Comparison of ENCODE assay signal across 9 mouse cellular contexts in the genomic region with DNA sequence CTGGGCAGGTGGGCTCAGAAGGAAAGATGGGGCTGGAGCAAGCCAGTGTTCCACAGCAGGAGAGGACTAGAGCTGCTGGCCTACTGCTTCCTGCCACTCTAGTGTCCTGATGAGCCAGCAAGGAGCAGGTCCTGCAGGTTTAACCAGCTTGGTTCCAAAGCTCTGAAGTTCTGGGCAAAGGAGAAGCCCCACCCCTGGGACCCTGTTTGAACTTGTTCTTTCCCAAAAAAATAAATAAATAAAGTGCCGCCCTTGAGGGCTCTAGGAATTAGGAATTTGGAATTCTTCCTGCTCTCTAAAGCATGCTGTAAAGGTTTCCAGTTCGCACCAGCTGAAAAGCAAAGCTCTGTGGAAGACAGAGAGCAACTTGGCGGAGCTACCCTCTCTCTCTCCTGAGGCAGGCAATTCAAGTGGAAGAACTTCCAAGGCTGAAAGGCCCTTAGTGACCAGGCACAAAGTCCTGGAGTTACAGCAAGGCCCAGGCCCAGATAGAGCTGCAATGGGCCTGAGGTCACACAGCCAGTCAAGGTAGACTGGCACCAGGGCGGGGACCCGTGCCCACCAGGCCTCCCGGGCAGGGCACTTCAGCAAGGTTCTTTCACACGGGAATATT. TPM values are rescaled to one million over a fixed set of nuclear protein-coding genes. Genes with fewer than 3 reads are reported as not detected.
DNase-seq lines count a peak whose midpoint lies in the region; ATAC-seq and TF ChIP-seq lines count a peak whose summit lies in the region.
"Had no signal": no experiment of that assay in that cellular context is flagged by ENCODE, and none has a peak within 500 bp of the region (broad histone marks: within the 10 kb centered on the region; RNA-seq: fewer than 3 reads in every experiment).

No protein-coding gene starts in this region.

- no peak overlapping the region for H3K4me2 ChIP-seq in hindbrain, postnatal 0 days (ENCODE audit: low read depth, low read length)
- no peak overlapping the region for H3K4me2 ChIP-seq in hindbrain, embryonic 14.5 days (replicated peaks)
- no peak overlapping the region for H3K4me2 ChIP-seq in embryonic facial prominence, embryonic 14.5 days (ENCODE audit: low read depth, low read length)
- 0 out of 2 replicates have a peak overlapping the region, but pooled peaks have one; percentile 7 for H3K4me2 ChIP-seq in kidney, embryonic 16.5 days (replicated peaks; ENCODE audit: low read depth, low read length)
- H3K4me2 ChIP-seq: liver, embryonic 13.5 days had no signal

- H3K4me1 ChIP-seq in hindbrain, postnatal 0 days (ENCODE audit: insufficient read depth, low read length), result peaks cover 9% of the 10 kb centered on the region; the same call in 1 of the 2 replicates
- peaks cover 6% of the 10 kb centered on the region; the same call in 1 of the 2 replicates for H3K4me1 ChIP-seq in hindbrain, embryonic 14.5 days (replicated peaks; ENCODE audit: control insufficient read depth, insufficient read depth, low read length)
- peaks cover 50% of the 10 kb centered on the region for H3K4me1 ChIP-seq in embryonic facial prominence, embryonic 14.5 days (ENCODE audit: control insufficient read depth, insufficient read depth, low read length)
- peaks cover 68% of the 10 kb centered on the region for H3K4me1 ChIP-seq in kidney, embryonic 16.5 days (ENCODE audit: insufficient read depth, low read length)

- no peak for TF ChIP-seq CTCF in hindbrain, postnatal 0 days (IDR thresholded peaks at IDR 0.05; ENCODE audit: low read depth)

- ATAC-seq in hindbrain, postnatal 0 days, result peak; percentile 22; the same call in 1 of the 2 replicates
- no peak for ATAC-seq in hindbrain, embryonic 14.5 days (ENCODE audit: low FRiP score)
- peak; percentile 74 for ATAC-seq in embryonic facial prominence, embryonic 14.5 days (ENCODE audit: low read depth)
- peak; percentile 40 for ATAC-seq in kidney, embryonic 16.5 days (ENCODE audit: low FRiP score, low TSS enrichment)

- intact Hi-C loops in gastrocnemius, postnatal 14 days (cut with DNase I; ENCODE audit: low total_unique reads), result no loop called here

- H3K36me3 ChIP-seq in hindbrain, postnatal 0 days (ENCODE audit: insufficient read depth, low read length), result no peaks in the 10 kb centered on the region
- no peaks in the 10 kb centered on the region for H3K36me3 ChIP-seq in hindbrain, embryonic 14.5 days (replicated peaks; ENCODE audit: control insufficient read depth, insufficient read depth)
- H3K36me3 ChIP-seq in embryonic facial prominence, embryonic 14.5 days (ENCODE audit: control insufficient read depth, insufficient read depth, low read length), result no peaks in the 10 kb centered on the region
- no peaks in the 10 kb centered on the region for H3K36me3 ChIP-seq in kidney, embryonic 16.5 days (ENCODE audit: insufficient read depth, low read length)
- H3K36me3 ChIP-seq: liver, embryonic 13.5 days had no signal

- DNase-seq in hindbrain, postnatal 0 days (ENCODE audit: low spot score), result no peak
- no peak for DNase-seq in hindbrain, embryonic 14.5 days (ENCODE audit: low spot score)
- DNase-seq in embryonic facial prominence, embryonic 14.5 days (ENCODE audit: low spot score), result peak; percentile 90
- peak; percentile 86 for DNase-seq in lung, postnatal 25 days (ENCODE audit: low spot score)
- DNase-seq in liver, result no peak
- no peak for DNase-seq in gastrocnemius, postnatal 14 days
- DNase-seq: liver, embryonic 13.5 days; thymus, postnatal 14 days had no signal

- H3K27ac ChIP-seq in hindbrain, postnatal 0 days, result peak overlapping the region; percentile 12
- no peak overlapping the region for H3K27ac ChIP-seq in hindbrain, embryonic 14.5 days
- H3K27ac ChIP-seq in embryonic facial prominence, embryonic 14.5 days (replicated peaks; ENCODE audit: low read depth, low read length), result peak overlapping the region; percentile 78
- H3K27ac ChIP-seq in kidney, embryonic 16.5 days (ENCODE audit: low read length), result peak overlapping the region; percentile 88
- H3K27ac ChIP-seq: liver, embryonic 13.5 days had no signal

- H3K9me3 ChIP-seq in hindbrain, postnatal 0 days (ENCODE audit: low read length), result no peaks in the 10 kb centered on the region
- H3K9me3 ChIP-seq in hindbrain, embryonic 14.5 days (ENCODE audit: control insufficient read depth, low read length), result no peaks in the 10 kb centered on the region
- H3K9me3 ChIP-seq in embryonic facial prominence, embryonic 14.5 days (ENCODE audit: control insufficient read depth, low read length), result no peaks in the 10 kb centered on the region
- no peaks in the 10 kb centered on the region for H3K9me3 ChIP-seq in kidney, embryonic 16.5 days (ENCODE audit: low read length)
- H3K9me3 ChIP-seq: liver, embryonic 13.5 days had no signal

- WGBS in hindbrain, postnatal 0 days, result 56% methylated on average over 7 of the region's 7 CpGs
- WGBS in hindbrain, embryonic 14.5 days, result 75% methylated on average over 7 of the region's 7 CpGs
- WGBS in embryonic facial prominence, embryonic 14.5 days, result 55% methylated on average over 7 of the region's 7 CpGs
- WGBS in kidney, embryonic 16.5 days, result 55% methylated on average over 7 of the region's 7 CpGs

- H3K9ac ChIP-seq in hindbrain, postnatal 0 days (replicated peaks; ENCODE audit: low read length), result no peak overlapping the region
- H3K9ac ChIP-seq in hindbrain, embryonic 14.5 days, result no peak overlapping the region
- no peak overlapping the region; the same call in 1 of the 2 replicates for H3K9ac ChIP-seq in embryonic facial prominence, embryonic 14.5 days (ENCODE audit: low read depth, low read length)
- H3K9ac ChIP-seq in kidney, embryonic 16.5 days (replicated peaks; ENCODE audit: low read length), result peak overlapping the region; percentile 20; the same call in 1 of the 2 replicates
- H3K9ac ChIP-seq: liver, embryonic 13.5 days had no signal

- H3K27me3 ChIP-seq in hindbrain, postnatal 0 days (ENCODE audit: insufficient read depth, low read length), result no peaks in the 10 kb centered on the region
- H3K27me3 ChIP-seq in hindbrain, embryonic 14.5 days (ENCODE audit: control insufficient read depth, insufficient read depth, low read length), result no peaks in the 10 kb centered on the region
- H3K27me3 ChIP-seq in embryonic facial prominence, embryonic 14.5 days (replicated peaks; ENCODE audit: control insufficient read depth, insufficient read depth, low read length), result no peaks in the 10 kb centered on the region
- H3K27me3 ChIP-seq in kidney, embryonic 16.5 days (ENCODE audit: insufficient read depth, low read length), result no peaks in the 10 kb centered on the region
- H3K27me3 ChIP-seq: liver, embryonic 13.5 days had no signal

- H3K4me3 ChIP-seq in hindbrain, postnatal 0 days (ENCODE audit: low read length), result no peak overlapping the region
- no peak overlapping the region for H3K4me3 ChIP-seq in hindbrain, embryonic 14.5 days (replicated peaks; ENCODE audit: low read length)
- H3K4me3 ChIP-seq in embryonic facial prominence, embryonic 14.5 days (ENCODE audit: low read depth, low read length), result no peak overlapping the region
- H3K4me3 ChIP-seq in kidney, embryonic 16.5 days (ENCODE audit: low read length), result no peak overlapping the region
- H3K4me3 ChIP-seq: liver, embryonic 13.5 days had no signal

RNA-seq across cellular contexts. Expression of gene Tspan9, which starts 38.6 kb away (rescaled TPM):
- total RNA-seq in hindbrain, postnatal 0 days (2014; rRNA removed), result 177 and 266 TPM in 2 replicates
- 70.1 and 73.8 TPM in 2 replicates for polyA plus RNA-seq in hindbrain, postnatal 0 days (2015; fragmentation: Nextera tagmentation; extraction: Ambion mirVana)
- polyA plus RNA-seq in hindbrain, embryonic 14.5 days (2014; fragmentation: Nextera tagmentation; extraction: Ambion mirVana), result 41.3 and 43.4 TPM in 2 replicates
- polyA plus RNA-seq in embryonic facial prominence, embryonic 14.5 days (2014; fragmentation: Nextera tagmentation; extraction: Ambion mirVana), result 130 and 151 TPM in 2 replicates
- polyA plus RNA-seq in kidney, embryonic 16.5 days (2015; fragmentation: Nextera tagmentation; extraction: Ambion mirVana), result 140 and 147 TPM in 2 replicates
- 10 to 100 TPM; 45.6 to 71.6 TPM for total RNA-seq in gastrocnemius, postnatal 14 days (2021)

Comparison
In these comparisons a context has a peak if more than half of its experiments do, and no peak if none do; other contexts are left out.
1. DNase-seq: peak in embryonic facial prominence, embryonic 14.5 days (single experiment) and lung, postnatal 25 days (single experiment); none in hindbrain, postnatal 0 days (single experiment), hindbrain, embryonic 14.5 days (single experiment), liver (single experiment) and gastrocnemius, postnatal 14 days (single experiment).